Mouse (Mus musculus): ENCODE data around the gene Gm20604. TPM values are rescaled to one million over a fixed set of nuclear protein-coding genes. Genes with fewer than 3 reads are reported as not detected.

The Gm20604 gene
- polyA plus RNA-seq (2017; shearing (Covaris generic)): 8.1 TPM

DNA sequence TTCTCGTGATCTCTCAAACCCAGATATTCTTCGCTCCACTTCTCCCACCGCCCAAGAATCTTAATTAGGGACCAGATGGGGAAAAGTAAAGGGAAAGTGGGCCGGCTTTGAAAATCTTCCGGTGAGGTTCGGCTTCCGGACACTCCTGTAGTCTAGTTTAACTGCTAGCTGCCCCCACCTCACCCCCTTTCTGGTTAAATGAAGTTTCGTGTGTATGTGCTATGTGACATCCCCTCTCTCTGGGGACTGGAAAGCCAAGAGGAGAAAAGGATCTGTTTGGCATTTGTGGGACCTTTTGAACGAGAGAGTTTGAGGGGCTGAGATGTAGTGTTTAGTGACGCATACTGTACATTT, at the start of gene Gm20604:
Gm20604 (minus strand) TSS at position 270 of the 354 bp plus-strand sequence.

GRCm38 (mm10) chr12:102757689-102758402, 626 bp downstream of the Gm20604 start, which contains the start of the genes Gm28051, Gon7 and Ubr7:
Gm28051 (minus strand) TSS chr12:102757765.
Gon7 (minus strand) TSS chr12:102757803.
Ubr7 (plus strand) TSS chr12:102757967.

DNA sequence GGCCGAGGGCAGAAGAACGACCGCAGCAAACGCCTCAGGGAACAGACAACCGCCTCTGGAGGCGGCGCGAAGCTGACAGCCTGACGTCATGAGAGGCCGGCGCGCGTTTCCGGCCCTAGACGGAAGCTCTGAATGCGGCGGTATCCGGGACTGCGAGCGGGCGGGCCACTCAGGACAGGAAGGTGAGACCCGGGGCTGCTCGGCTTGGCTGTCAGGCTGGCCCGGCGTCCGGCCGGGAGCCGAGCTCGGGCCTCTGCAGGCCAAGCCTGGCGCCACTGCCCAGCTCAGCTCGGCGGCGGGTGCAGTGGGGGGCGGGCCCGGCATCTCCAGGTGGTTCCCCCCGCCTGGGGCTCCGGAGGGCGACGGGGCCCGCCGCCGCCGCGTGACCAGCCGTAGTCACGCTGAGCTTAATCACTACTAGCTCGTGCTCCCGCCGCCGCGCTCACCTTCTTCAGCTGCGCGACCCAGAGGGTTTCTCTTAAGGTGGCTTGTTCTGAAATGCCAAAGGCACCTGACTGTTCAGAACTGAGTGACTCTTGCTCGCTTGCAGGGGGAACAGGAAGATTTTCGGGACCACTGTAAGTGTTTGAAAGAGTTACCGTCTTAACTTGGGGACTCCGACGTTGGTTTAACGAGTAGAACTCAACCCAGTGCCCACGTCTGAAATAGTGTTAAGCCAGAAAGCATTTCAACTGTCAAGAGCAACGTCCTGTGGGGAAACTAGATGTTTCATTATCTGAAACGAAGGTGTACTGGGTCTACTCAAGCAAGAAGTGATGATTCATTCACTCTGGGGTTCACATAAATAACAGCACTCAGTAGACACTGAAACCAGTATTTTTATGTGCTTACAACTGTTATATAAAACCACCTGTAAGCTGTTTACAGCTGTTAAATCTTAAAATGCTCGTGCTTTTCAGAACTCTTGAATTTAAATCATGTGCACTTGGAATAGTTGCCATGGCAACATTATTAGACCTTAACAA, 14.6 kb downstream of the Gm20604 start, which contains the start of the genes Moap1 and Tmem251:
Moap1 (minus strand) TSS at position 73 of the 986 bp plus-strand sequence.
Tmem251 (plus strand) TSS at position 174 of the 986 bp plus-strand sequence.

DNA sequence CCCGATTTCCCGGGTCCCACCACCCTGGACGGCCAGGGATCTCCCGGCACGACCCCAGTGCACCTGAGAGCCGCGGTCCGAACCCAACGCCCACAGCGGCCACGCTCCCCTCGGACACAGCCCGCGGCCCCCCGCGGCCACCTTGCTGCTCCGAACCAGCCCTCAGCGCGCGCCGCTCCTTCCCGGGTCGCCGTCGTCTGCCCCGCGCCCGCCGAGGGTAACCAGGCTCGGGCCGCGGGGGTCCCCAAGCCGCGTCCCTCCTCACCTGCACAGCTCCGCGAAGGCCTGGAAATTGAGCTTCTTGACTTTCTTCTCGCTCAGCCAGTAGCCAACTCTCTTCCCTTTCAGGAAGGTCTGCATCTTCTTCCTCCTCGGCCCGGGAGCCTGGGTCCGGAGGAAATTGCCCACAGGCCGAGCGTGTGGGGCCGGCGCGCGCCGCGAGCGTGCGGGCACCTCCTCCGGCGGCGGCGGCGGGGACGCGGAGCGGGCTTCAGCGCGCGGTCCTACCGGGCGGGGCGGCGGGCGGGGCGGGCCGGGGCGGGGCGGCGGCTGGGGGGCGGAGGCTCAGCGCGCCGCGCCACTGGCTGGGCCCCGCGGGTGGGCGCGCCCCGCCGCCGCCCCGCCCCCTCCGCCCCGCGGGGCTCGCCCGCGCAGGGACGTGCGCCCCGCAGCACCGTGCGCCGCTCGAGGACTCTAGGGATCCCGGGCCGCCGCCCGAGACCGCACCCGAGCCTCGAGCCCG, 53.8 kb downstream of the Gm20604 start, which contains the start of gene Itpk1:
Itpk1 (minus strand) TSS at position 474 of the 742 bp plus-strand sequence.

Other genes starting within 250 kb of the Gm20604 start
- not detected for gene Chga, start 203.7 kb downstream of the Gm20604 start, polyA plus RNA-seq (2017; shearing (Covaris generic))
- 37.1 TPM for gene Itpk1, start 53.7 kb downstream of the Gm20604 start, polyA plus RNA-seq (2017; shearing (Covaris generic))
- 5.8 TPM for gene Moap1, start 15.0 kb downstream of the Gm20604 start, polyA plus RNA-seq (2017; shearing (Covaris generic))
- 8.7 TPM for gene Tmem251, start 14.9 kb downstream of the Gm20604 start, polyA plus RNA-seq (2017; shearing (Covaris generic))
- gene Gm28051, start 907 bp downstream of the Gm20604 start, polyA plus RNA-seq (2017; shearing (Covaris generic)): not detected
- 28.5 TPM for gene Gon7, start 869 bp downstream of the Gm20604 start, polyA plus RNA-seq (2017; shearing (Covaris generic))
- 36.5 TPM for gene Ubr7, start 705 bp downstream of the Gm20604 start, polyA plus RNA-seq (2017; shearing (Covaris generic))
- gene Btbd7, start 119.8 kb upstream of the Gm20604 start, polyA plus RNA-seq (2017; shearing (Covaris generic)): 7.8 TPM
- gene Cox8c, start 140.6 kb upstream of the Gm20604 start, polyA plus RNA-seq (2017; shearing (Covaris generic)): not detected
- 0.60 TPM for gene Unc79, start 190.2 kb upstream of the Gm20604 start, polyA plus RNA-seq (2017; shearing (Covaris generic))

Data from activated CD4-positive, CD25-positive, alpha-beta regulatory T cell, adult 9 weeks (primary cell).